Mouse (Mus musculus): ENCODE data around the gene Khdc4.

The Khdc4 gene

DNA sequence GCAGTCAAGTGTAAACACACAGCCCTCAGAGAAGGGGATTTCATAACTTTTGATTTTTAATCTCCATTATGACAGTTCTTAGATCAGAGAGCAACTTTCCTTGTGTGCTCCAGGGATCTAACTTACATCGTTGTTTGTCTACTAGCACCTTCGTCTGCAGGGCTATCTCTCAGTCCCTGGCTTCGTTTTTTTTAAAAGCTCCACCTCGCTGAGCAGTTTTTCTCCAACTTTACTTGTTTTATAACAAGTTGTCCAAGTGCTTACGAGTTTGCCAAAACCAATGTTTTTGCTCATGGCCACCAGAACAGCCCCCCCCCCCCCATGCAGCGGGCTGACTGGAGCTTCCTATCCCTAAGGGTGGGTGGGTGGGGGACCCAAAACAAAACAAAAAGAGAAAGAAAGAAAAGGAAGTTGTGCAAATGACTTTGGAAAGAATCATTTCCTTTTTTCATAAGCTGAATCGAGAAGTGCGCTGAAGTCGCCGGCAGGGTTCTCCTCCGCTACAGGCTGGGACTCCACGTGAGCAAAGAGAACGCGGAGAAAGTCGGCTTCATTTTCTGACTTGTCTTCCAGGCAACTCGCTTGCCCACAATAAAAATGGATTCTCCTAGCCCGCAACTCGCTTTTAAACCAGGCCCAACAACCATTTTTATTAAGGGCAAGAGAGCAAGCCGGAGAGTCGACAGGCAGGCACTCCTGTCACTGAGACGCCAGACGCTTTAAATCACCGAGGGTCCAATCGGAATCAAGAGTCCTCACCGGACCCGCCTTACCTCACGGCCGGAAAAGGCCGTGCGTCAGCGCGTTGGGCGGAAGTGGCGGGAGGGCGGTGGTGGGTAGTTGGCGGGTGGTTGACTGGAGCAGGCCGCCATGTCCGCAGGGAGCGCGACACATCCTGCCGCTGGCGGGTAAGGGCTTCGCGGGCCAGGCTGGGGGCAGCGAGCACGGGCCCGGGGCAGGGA, at the start of gene Khdc4:
Gene Khdc4 (plus strand): TSS at position 824 of the 962 bp plus-strand sequence.
- DNase-seq (ENCODE audit: low read depth, low spot score): peak; percentile 100

DNA sequence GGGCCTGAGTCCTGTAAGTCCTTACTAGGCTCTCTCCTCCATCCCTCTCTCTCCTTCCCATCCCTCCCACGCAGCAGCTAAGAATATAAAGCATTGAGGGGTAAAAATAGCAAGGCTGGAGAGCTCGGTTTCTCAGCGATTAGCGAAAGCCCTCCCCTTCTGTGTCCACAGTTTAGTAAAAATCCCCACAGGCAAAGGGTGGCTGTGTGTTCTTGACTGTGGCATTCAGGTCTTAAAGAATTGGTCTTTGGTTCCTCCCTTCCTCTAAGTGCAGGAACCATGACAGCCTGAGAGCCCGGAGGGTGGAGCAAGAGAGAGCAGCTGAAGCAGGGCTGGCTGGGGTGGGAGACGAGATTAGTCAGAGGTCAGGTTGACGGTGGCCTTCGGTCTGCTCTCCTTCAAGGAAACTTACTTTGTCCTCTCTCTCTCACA, 49.0 kb upstream of the Khdc4 start:
- peak; percentile 43 for DNase-seq (ENCODE audit: low read depth, low spot score)

GRCm38 (mm10) chr3:88637134-88637533, 48.5 kb upstream of the Khdc4 start:
- peak; percentile 32 for DNase-seq (ENCODE audit: low read depth, low spot score)

DNA sequence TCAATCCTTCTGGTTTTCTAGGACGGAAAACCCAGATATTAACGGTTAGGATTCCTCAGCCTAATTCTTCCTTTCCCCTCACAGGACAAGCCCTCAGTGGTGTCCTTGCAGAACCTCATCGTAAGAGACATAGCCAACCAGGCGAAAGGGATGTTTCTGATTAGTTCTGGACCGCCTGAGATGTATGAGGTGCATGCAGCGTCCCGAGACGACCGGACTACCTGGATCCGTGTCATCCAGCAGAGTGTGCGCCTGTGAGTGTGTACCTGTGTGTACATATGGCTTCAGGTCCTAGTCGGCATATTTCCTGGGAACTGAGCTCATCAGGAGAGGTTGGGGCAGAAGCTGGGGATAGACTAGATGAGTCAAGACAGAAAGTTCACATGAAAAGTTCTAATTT, 46.4 kb upstream of the Khdc4 start:
- no peak for DNase-seq (ENCODE audit: low read depth, low spot score)

- peak; percentile 75 for DNase-seq (ENCODE audit: low read depth, low spot score)
These were observed 44.9 kb upstream of the Khdc4 start for GRCm38 (mm10) chr3:88640676-88641075.

DNA sequence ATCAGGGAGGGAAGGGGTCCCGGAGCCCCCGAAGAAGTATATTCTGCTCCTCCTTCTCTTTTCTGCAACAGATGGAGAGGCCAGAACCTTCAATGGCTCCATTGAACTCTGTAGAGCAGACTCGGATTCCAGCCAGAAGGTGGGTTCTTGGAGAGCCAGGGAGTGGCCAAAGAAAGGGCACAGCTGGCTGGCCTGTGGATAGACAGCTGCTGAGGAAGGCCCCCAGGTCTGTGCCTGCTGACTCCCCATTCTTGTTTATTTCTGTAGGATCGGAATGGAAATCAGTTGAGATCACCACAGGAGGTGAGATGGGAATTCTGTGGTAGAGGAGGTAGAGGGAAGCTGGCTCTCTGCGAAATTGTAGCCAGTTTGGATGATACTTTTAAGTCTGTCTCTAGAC, 42.5 kb upstream of the Khdc4 start:
- DNase-seq (ENCODE audit: low read depth, low spot score): peak; percentile 81

DNA sequence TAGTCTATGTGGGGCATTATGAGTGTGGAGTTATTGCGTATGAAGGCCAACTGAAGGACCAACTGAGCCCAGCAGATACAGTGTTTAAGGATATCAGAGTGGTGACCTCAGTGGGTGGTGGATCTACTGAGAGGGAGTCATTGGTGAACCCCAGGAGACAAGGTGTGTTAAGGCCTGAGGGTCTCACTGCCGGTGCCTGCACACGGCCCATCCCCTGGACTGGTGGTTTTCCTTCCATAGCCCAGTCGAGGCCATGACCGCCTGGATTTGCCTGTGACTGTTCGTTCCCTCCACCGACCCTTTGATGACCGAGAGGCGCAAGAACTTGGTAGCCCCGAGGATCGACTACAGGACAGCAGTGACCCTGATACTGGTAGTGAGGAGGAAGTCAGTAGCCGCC, 39.7 kb upstream of the Khdc4 start:
- DNase-seq (ENCODE audit: low read depth, low spot score): no peak

- peak; percentile 93 for DNase-seq (ENCODE audit: low read depth, low spot score)
These were observed 39.1 kb upstream of the Khdc4 start for GRCm38 (mm10) chr3:88646426-88646995.

GRCm38 (mm10) chr3:88647076-88647475, 38.5 kb upstream of the Khdc4 start:
- peak; percentile 35 for DNase-seq (ENCODE audit: low read depth, low spot score)

- no peak for DNase-seq (ENCODE audit: low read depth, low spot score)
These were observed 37.7 kb upstream of the Khdc4 start for GRCm38 (mm10) chr3:88647779-88648413.

DNA sequence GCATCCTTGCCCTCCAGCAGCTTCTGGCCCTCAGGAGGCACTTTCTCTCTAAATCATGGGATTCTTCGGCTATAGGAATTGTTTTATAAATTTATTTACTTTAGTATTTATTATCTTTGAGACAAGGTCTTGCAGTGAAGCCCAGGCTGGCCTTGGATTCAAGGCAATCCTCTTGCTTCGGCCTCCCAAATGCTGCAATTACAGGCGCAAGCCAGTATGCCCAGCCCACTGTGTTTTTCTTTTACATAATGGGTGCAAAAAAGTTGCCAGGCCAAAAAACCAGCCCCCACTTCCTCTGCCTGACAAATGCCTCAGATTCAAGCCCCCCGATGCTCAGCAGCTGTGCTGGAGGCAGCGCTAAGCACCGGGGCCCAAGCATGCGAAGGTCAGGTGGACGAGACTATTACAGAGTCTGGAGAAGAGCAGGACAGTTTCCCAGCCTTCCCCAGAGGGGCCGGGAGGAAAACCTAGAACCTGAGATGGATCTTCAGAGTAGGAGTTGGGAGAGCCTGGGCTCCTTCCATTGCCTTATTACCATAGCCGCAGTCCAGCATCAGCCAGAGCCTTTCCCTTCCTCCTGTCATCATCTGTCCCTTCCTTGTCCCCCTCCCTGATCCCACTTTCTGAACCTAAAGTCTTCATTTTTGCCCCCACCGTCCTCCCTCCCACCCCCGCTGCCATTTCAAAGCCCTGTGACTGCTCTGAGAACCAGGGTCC, 37.0 kb upstream of the Khdc4 start:
- DNase-seq (ENCODE audit: low read depth, low spot score): no peak

- DNase-seq (ENCODE audit: low read depth, low spot score): no peak
These were observed 36.4 kb upstream of the Khdc4 start for GRCm38 (mm10) chr3:88649186-88649585.

DNA sequence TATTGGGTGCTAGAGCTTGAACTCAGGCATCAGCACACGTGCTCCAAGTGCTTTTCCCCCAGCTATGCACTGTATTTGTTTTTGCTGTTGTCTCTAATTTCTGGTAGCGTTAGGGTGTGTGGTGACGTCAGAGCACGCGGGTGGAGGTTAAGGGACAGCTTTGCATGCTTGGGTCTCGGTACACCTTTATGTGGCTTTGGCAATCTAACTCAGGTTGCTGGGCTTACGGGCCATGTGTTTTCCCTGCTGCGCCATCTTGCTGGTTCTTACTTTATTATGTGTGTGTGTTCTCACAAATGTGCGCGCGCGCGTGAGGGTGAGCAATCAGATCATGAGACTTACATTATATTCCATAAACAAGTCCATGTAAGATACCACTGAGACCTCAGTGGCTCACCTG, 35.6 kb upstream of the Khdc4 start:
- no peak for DNase-seq (ENCODE audit: low read depth, low spot score)

DNA sequence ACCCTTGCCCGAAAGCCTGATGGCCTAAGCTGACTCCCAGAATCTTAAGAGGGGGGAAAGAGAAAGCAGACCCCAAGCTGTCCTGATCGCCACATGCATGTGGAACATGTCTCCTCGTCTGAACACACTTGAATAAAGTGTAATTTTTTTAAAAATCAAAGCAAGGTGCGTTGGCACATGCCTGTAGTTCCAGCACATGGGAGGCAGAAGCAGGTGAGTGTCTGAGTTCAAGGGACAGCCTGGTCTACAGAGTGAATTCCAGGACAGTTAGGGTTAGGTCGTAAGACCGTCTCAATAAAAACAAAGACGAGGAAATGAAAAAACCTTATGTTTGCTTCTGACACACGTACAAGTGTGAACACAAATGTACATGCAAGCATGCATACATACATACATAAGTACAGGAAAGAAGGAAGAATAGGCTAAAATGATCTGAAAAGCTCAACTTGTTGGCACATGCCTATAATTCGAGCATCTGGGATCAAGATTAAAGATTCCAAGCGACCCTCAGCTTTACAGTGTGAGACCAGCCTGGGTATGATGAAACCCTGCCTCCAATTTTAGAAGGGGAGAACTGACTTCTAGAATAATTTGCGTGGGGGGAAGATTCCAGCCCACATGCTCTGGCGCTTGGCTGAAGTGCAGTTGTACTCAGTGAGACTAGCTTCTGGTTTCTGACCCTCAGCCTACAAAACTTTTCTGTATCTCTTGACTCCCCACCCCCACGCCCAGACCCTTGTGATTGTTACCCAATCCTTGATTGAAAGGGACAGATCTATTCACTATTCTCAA, 34.7 kb upstream of the Khdc4 start:
- no peak for DNase-seq (ENCODE audit: low read depth, low spot score)

DNA sequence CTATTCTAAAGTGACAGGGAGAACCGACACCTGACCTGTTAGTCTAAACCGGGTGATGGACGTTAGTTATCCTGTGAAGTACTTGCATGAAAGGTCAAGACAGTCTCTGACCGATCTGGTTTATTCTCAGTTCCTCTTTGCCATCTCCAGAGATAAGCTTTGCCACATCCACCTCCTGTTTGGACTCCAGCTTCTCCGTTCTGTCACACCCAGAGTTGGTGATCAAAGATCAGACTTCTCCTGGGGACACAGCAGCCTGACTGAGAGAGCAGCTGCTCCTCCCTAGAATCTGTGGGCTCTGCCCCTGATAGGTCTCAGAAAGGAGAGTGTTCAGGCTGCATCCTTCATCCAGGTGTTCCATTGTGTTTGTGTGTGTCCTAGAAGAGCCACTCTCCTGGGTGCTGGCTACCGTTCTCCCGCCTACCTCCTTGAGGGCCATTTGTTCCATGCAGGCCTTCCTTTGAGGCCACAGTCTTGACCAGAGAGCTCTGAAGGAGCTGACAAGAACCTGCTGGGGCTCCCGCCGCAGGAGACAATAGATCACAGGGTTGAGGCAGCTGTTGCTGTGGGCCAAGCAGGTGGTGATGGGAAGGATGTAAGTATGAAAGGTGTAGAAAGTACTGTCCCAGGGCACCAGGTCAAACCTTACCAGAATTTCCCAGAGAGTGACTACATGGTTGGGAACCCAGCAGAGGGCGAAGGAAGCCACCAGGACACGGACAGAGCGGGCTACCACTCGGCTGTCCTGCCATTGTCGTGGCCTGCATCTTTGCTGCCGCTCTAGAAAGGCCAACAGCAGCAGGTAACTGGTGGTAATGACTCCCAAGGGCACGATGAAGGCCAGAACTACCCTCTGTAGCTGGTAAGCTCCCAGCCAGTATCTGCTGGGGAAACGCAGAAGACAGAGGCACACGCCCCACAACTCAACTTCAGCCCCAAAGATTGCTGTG, 33.7 kb upstream of the Khdc4 start:
- no peak for DNase-seq (ENCODE audit: low read depth, low spot score)

DNA sequence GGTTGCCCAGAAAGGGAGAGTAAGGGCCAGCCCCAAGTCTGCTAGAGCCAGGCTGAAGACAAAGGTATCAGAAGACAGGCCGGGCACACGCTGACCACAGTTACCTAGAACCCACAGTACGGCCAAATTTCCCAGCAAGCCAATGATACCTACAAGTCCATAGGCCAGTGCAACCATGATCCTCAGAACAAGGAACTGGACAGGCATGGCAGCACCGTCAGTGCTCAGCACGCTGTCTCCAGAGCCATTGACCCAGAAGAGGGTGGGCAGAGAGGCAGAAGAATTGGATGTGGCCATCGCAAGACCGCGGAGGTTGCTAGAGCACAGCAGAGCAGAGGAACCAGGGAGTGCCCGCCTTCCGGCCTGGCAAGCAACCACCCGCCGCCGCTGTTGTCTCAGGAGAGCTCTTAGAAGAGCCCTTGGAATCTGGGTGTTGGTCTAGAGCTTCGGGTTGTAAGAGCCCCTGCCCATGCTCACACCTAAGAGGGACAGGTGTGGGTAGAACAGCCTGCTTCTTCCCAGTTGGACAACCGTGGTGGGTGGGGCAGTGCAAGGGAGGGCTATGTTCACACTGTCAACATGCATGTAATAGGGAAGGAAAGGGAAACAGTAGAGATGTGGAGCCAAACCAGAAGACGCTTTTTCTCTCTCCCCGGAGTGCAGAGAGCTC, 32.6 kb upstream of the Khdc4 start, which contains the start of gene Rxfp4:
Gene Rxfp4 (minus strand): TSS at position 297 of the 670 bp plus-strand sequence.
- DNase-seq (ENCODE audit: low read depth, low spot score): peak; percentile 30

DNA sequence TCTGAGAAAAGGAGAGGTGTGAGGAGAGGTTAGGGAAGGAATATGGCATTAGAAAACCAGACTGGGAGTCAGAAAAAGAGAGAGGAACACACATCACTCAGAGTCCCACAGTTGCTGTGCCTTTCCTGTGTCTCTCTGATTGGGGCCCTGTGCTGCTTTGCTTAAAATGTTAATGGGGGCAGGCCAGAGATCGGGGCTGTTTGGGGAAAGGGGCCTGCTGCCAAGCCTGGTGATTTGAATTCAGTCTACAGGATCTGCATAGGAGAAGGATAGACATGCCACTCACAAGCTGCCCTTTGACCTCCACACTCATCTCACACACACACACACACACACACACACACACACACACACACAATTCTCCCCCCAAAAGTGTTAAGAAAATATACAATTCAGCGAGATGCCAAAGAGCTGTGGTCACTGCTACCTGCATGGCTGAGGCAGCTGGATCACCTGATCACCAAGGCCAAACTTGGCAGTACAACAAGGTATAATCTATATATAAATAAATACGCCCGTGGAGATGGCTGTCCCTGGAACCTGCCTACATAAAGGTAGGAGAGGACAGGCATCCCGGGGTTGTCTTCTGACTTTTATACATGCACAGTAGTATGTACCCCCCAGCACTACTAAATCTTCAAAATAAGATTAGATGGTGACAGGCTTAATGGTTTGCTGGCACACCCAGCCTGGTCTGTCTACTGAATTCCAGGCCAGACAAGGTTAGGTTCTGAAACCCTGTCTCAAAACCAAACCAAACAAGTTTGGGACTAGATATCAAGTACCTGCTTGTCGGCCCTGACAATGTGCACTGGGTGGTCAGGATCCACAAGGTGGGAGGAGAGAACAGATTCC, 31.9 kb upstream of the Khdc4 start:
- DNase-seq (ENCODE audit: low read depth, low spot score): no peak

- DNase-seq (ENCODE audit: low read depth, low spot score): no peak
These were observed 31.0 kb upstream of the Khdc4 start for GRCm38 (mm10) chr3:88654621-88655020.

Data from R1 (cell line).